Mouse (Mus musculus): Measurements from ENCODE around the gene Gm17482. TPM values are rescaled to one million over a fixed set of nuclear protein-coding genes. Genes with fewer than 3 reads are reported as not detected.

Gm17482 gene
- polyA plus RNA-seq, 1 experiment: not detected

DNA sequence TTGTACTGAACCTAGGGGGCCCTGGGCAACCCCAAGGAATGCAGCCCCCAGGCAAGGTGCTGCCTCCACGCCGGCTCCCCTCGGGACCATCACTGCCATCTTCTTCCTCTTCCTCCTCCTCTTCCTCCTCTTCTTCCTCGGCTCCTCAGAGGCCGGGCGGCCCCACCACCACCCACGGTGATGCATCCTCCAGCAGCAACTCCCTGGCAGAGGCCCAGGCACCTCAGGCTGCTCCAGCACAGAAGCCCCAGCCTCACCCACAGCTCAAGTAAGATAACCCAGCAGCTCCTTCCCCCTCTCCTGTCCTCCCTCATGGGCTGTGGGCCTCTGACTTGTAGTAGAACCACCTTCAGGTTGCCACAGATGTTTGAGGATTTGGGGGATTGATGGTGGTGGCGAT is 50.9 kb downstream of the Gm17482 start:
- Histone ChIP-seq H3K4me1 (ENCODE audit: control insufficient read depth) (no peaks in the 10 kb centered on the region), H3K36me3 (ENCODE audit: control insufficient read depth) (no peaks in the 10 kb centered on the region), H3K4me3 (replicated peaks) (no peak overlapping the region), H3K9me3 (ENCODE audit: control insufficient read depth, low read length) (no peaks in the 10 kb centered on the region), H3K27me3 (ENCODE audit: control insufficient read depth) (no peaks in the 10 kb centered on the region)
- TF ChIP-seq TAL1 (IDR thresholded peaks at IDR 0.05; ENCODE audit: low read length): no peak
- no peak for TF ChIP-seq GATA1 (IDR thresholded peaks at IDR 0.05; ENCODE audit: low read length)

DNA sequence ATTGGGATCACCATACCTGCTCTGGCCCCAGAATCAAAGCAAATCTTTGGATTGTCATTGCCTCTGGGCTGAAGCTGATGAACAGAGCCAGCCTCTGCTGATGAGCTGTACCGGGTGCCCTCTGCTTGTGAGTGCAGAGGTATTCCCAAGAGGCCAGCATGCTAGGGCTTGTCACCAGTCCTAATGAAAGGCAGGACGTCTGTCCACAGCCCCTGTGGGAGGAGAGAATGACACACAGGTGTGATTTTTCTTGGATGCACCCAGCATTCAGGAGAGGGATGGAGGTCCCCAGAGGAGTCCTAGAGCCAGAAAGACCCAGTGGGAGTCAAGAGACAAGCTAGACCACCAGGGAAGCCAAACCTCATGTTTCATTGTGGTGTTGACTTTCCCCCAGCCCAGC is 52.5 kb downstream of the Gm17482 start:
- Histone ChIP-seq H3K36me3 (ENCODE audit: control insufficient read depth) (no peaks in the 10 kb centered on the region), H3K27me3 (ENCODE audit: control insufficient read depth) (no peaks in the 10 kb centered on the region), H3K4me3 (replicated peaks) (no peak overlapping the region), H3K9me3 (ENCODE audit: control insufficient read depth, low read length) (no peaks in the 10 kb centered on the region), H3K4me1 (ENCODE audit: control insufficient read depth) (no peaks in the 10 kb centered on the region)
- TF ChIP-seq GATA1 (IDR thresholded peaks at IDR 0.05; ENCODE audit: low read length) (no peak), TAL1 (IDR thresholded peaks at IDR 0.05; ENCODE audit: low read length) (no peak)

DNA sequence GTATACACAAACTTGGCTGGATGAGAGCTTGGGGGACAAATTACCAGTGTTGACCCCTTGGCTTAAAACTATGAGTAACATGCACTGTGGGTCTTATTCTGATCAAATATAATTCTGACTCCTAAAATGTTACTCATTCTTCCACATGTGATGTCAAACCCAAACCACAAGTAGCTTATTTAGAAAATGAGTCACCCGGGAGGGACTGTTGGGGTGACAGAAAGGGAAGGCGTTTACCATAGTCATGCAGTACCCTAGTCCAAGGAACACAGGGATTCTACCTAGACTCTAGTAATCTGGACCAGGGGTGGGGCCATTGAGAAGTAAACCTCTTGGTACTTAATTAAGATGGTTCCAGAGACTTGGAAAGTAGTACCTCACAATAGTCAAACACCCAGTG is 57.0 kb downstream of the Gm17482 start:
- no peaks in the 10 kb centered on the region for H3K4me1 ChIP-seq (ENCODE audit: control insufficient read depth)

DNA sequence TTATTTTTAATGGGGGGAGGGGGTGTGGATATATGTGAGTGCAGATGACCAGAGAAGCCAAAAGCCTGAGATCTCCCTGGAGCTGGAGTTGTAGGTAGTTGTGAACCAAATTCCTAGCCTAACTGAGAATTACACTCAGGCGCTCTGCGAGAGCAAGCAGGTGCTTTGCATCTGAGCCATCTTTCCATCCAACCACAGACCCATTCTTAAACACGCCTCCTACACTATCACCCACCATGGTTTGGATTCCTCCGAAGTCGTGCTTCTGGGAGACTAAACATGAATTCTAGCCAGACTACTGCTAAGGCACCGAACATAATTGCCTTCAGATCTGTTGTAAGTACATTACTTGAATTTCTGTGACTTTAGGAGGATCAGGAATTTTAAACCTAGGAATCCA is 59.3 kb downstream of the Gm17482 start:
- no peak for TF ChIP-seq TAL1 (IDR thresholded peaks at IDR 0.05; ENCODE audit: low read length)
- TF ChIP-seq GATA1 (IDR thresholded peaks at IDR 0.05; ENCODE audit: low read length): no peak
- Histone ChIP-seq H3K4me1 (ENCODE audit: control insufficient read depth) (no peaks in the 10 kb centered on the region), H3K9me3 (ENCODE audit: control insufficient read depth, low read length) (no peaks in the 10 kb centered on the region), H3K4me3 (replicated peaks) (no peak overlapping the region), H3K36me3 (ENCODE audit: control insufficient read depth) (no peaks in the 10 kb centered on the region), H3K27me3 (ENCODE audit: control insufficient read depth) (no peaks in the 10 kb centered on the region)

More for the DNA sequence above, 57.0 kb downstream of the Gm17482 start:
- Histone ChIP-seq H3K27me3 (ENCODE audit: control insufficient read depth) (no peaks in the 10 kb centered on the region), H3K36me3 (ENCODE audit: control insufficient read depth) (no peaks in the 10 kb centered on the region), H3K9me3 (ENCODE audit: control insufficient read depth, low read length) (no peaks in the 10 kb centered on the region), H3K4me3 (replicated peaks) (no peak overlapping the region)
- no peak for TF ChIP-seq GATA1 (IDR thresholded peaks at IDR 0.05; ENCODE audit: low read length)
- TF ChIP-seq TAL1 (IDR thresholded peaks at IDR 0.05; ENCODE audit: low read length): no peak

DNA sequence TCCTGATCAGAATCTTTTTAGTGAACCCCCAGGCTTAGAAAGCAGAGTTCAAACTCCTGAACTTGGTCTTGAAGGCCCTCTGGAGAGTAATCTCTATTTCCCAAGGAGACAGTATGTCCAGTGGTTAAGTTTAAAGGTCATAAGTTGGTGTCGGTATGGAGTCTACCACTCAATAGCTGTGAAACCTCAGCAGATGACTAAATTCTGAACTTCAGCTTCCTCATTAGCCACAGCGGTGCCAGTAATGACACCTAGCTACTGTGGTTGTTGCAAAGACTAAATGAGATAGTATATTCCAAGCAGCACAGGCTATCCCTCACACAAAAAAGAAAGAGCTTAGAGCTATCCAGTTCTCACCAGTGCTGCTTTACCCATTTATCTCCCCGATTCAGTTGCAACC is 61.1 kb downstream of the Gm17482 start:
- Histone ChIP-seq H3K4me3 (replicated peaks) (no peak overlapping the region), H3K36me3 (ENCODE audit: control insufficient read depth) (no peaks in the 10 kb centered on the region), H3K9me3 (ENCODE audit: control insufficient read depth, low read length) (no peaks in the 10 kb centered on the region), H3K27me3 (ENCODE audit: control insufficient read depth) (no peaks in the 10 kb centered on the region), H3K4me1 (ENCODE audit: control insufficient read depth) (no peaks in the 10 kb centered on the region)
- TF ChIP-seq TAL1 (IDR thresholded peaks at IDR 0.05; ENCODE audit: low read length): no peak
- TF ChIP-seq GATA1 (IDR thresholded peaks at IDR 0.05; ENCODE audit: low read length): no peak

DNA sequence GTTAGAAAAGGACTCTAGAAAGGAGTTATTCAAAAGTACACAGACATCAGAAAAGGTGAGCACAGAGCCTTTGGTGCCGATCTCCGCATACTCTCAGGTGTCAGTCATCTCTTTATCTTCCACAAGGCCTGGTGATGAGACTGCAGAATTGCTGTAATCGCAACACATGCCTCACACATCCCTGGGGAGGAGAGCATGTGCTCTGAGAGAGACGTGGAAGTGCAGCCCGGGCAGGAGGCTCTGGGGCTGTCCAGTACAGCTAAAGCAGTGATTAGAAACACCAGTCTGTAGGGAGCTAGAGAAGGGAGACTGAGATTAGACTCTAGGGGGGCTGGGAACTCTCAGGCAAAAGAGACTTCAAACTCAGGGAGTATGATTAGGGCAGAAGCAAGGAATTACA is 63.4 kb downstream of the Gm17482 start:
- H3K27me3 ChIP-seq (ENCODE audit: control insufficient read depth): no peaks in the 10 kb centered on the region
- H3K4me1 ChIP-seq (ENCODE audit: control insufficient read depth): no peaks in the 10 kb centered on the region
- H3K4me3 ChIP-seq (replicated peaks): no peak overlapping the region
- TF ChIP-seq GATA1 (IDR thresholded peaks at IDR 0.05; ENCODE audit: low read length) (no peak), TAL1 (IDR thresholded peaks at IDR 0.05; ENCODE audit: low read length) (no peak)
- no peaks in the 10 kb centered on the region for H3K9me3 ChIP-seq (ENCODE audit: control insufficient read depth, low read length)
- no peaks in the 10 kb centered on the region for H3K36me3 ChIP-seq (ENCODE audit: control insufficient read depth)

DNA sequence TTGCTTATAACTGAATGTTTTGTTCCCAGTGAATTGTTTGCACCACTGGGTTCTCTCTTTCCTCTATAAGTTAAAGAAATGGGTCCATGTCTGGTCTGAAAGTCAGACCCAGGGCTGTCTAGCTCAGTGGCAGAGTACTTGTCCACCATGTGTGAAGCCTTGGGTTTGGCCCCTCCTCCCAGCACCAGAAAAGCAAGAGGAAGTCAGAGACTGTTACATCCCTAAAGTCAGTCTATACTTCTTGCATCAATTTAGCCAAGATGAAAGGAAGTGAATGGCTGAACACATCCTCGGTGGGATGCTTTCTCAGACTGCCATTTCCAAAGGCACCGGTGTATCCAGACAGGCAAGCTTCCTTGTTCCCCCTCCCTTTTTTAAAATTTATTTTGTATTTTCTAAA is 63.9 kb downstream of the Gm17482 start:
- no peaks in the 10 kb centered on the region for H3K9me3 ChIP-seq (ENCODE audit: control insufficient read depth, low read length)
- no peaks in the 10 kb centered on the region for H3K4me1 ChIP-seq (ENCODE audit: control insufficient read depth)
- H3K27me3 ChIP-seq (ENCODE audit: control insufficient read depth): no peaks in the 10 kb centered on the region
- no peaks in the 10 kb centered on the region for H3K36me3 ChIP-seq (ENCODE audit: control insufficient read depth)
- no peak for TF ChIP-seq GATA1 (IDR thresholded peaks at IDR 0.05; ENCODE audit: low read length)
- H3K4me3 ChIP-seq (replicated peaks): no peak overlapping the region

DNA sequence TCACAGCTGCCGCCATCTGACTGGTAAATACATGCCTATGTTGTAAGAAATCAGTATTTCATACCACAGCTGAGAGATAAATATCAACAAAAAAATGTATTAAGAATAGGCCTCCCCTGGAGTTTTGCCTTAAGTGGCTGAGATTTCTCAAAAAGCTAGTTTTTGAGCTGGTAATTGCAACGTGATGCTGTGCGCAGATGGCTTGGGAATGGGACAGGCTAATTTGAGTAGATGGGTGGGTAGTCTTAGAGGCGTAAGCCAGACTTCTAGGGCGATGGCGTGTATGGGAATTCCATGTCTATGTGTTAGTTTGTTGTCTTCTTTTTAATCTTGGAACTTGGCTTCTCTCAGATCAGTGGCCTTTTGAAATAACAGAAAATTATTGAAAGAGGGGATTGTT is 64.7 kb downstream of the Gm17482 start:
- H3K4me1 ChIP-seq (ENCODE audit: control insufficient read depth): no peaks in the 10 kb centered on the region
- H3K4me3 ChIP-seq (replicated peaks): no peak overlapping the region
- no peaks in the 10 kb centered on the region for H3K9me3 ChIP-seq (ENCODE audit: control insufficient read depth, low read length)
- no peak for TF ChIP-seq GATA1 (IDR thresholded peaks at IDR 0.05; ENCODE audit: low read length)
- TF ChIP-seq TAL1 (IDR thresholded peaks at IDR 0.05; ENCODE audit: low read length): no peak
- H3K27me3 ChIP-seq (ENCODE audit: control insufficient read depth): no peaks in the 10 kb centered on the region
- no peaks in the 10 kb centered on the region for H3K36me3 ChIP-seq (ENCODE audit: control insufficient read depth)

DNA sequence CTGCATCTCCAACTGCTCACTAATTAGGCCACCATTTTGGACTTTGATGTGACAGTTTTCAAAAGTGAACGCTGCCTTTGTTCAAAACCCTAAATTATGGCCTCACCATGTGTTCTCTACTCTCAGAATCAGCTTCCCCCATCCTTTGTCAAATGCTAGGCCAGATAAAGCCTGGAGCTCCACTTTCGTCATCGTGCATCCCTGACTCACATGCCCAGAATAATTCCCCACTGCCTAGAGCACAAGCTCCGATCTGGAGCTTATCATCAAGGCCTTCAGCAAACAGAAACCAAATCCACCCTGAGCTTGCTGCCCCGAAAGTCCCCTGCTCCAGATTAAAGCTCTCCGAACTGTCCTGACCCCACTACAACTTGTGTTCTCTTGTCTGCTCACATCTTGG is 65.5 kb downstream of the Gm17482 start:
- Histone ChIP-seq H3K4me3 (replicated peaks) (no peak overlapping the region), H3K4me1 (ENCODE audit: control insufficient read depth) (no peaks in the 10 kb centered on the region), H3K9me3 (ENCODE audit: control insufficient read depth, low read length) (no peaks in the 10 kb centered on the region), H3K27me3 (ENCODE audit: control insufficient read depth) (no peaks in the 10 kb centered on the region), H3K36me3 (ENCODE audit: control insufficient read depth) (no peaks in the 10 kb centered on the region)
- no peak for TF ChIP-seq GATA1 (IDR thresholded peaks at IDR 0.05; ENCODE audit: low read length)
- TF ChIP-seq TAL1 (IDR thresholded peaks at IDR 0.05; ENCODE audit: low read length): no peak

DNA sequence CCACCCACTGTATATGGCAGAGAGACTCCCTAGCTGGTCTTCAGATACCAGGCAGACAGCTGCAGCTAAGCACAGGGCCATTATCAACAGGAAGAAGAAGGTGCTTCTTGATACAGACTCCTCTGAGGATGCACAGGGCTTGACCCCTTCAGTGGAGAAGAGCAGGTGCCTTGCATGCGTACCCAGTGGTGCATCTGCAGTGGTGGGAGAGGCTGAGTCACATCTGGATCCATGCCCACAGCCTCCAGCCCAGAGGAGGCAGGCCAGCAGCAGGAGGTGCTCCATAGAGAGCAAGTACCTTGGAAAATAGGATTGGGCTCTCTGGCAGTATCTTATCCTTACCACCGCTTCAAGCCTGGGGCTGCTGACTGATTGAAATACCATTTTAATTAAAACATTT is 66.7 kb downstream of the Gm17482 start:
- Histone ChIP-seq H3K36me3 (ENCODE audit: control insufficient read depth) (no peaks in the 10 kb centered on the region), H3K4me3 (replicated peaks) (no peak overlapping the region), H3K27me3 (ENCODE audit: control insufficient read depth) (no peaks in the 10 kb centered on the region), H3K4me1 (ENCODE audit: control insufficient read depth) (no peaks in the 10 kb centered on the region), H3K9me3 (ENCODE audit: control insufficient read depth, low read length) (no peaks in the 10 kb centered on the region)
- no peak for TF ChIP-seq GATA1 (IDR thresholded peaks at IDR 0.05; ENCODE audit: low read length)
- no peak for TF ChIP-seq TAL1 (IDR thresholded peaks at IDR 0.05; ENCODE audit: low read length)
